Mouse (Mus musculus) embryonic stem cell, embryonic (primary cell): ENCODE data around the gene Tlcd2.

Experiments
- CTCF ChIA-PET, 4 experiments: fragments of 300-600 bp in 2 of 4; fragments of 350-600 bp in 2 of 4; sonication (Branson Sonifier 250); formaldehyde crosslinking; loops; one replicate each; lab custom pipeline; 2022; ENCODE audit warnings: inconsistent platforms in 2 of 4; lab: Charles Lee
- POLR2A ChIA-PET, 4 experiments: fragments of 300-600 bp in 2 of 4; fragments of 350-600 bp in 2 of 4; sonication (Branson Sonifier 250); formaldehyde crosslinking; loops; one replicate each; lab custom pipeline; 2022; ENCODE audit warnings: antibody characterized with exemption in 4 of 4, inconsistent platforms in 1 of 4; lab: Charles Lee

Tlcd2 gene

DNA sequence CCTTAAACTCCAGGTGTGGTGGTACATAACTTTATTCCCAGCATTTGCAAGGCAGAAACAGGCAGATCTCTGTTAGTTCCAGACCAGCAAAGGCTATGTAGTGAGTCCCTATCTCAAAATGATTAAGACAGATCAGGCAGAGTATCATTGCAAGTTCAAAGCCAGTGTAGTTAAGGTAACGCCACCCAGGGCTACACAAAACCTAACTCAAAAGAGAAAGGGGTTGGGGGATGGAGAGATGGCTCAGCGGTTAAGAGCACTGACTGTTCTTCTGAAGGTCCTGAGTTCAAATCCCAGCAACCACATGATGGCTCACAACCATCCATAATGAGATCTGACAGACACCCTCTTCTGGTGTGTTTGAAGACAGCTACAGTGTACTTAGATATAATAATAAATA lies 5.5 kb upstream of the Tlcd2 start:
- POLR2A ChIA-PET, result interaction anchor here in 2 of 4 experiments (0.6 to 1.6 kb wide), 5 partner anchors 12 to 510 kb away, joined by 3 to 7 read pairs (median 3); partner anchors contain the start of genes Prpf8 (in 1 of the 2) and Serpinf2 (in 1 of the 2)

DNA sequence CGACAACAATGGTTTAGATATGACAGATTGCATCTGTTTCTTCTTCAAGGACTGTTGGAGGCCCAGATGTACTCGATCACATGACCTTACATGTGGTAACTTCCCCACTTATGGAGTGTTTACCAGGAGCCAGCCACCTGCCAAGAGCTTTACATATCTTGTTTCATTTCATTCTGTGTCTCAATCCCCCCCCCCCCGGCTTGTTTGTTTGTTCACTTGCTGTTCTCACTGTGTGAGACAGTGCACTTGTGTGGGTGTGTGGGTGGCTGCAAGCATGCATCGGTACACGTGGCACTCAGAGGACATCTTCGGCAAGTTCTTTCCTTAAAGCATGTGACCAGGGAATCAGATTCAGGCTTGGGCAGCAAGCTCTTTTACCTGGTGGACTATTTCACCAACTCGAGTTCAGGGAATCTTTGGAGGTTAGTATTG lies 5.1 kb upstream of the Tlcd2 start:
- POLR2A ChIA-PET, result interaction anchor here in 3 of 4 experiments (0.6 to 1.6 kb wide), 9 partner anchors 12 to 1167 kb away, joined by 3 to 7 read pairs (median 3); partner anchors contain the start of genes Prpf8 (in 1 of the 3), Serpinf2 (in 1 of the 3) and Slc43a2 (in 1 of the 3)
- CTCF ChIA-PET, result interaction anchor here in 2 of 4 experiments (0.6 to 1.1 kb wide), 2 partner anchors 11 to 50 kb away, joined by 3 to 7 read pairs; no protein-coding TSS in a partner anchor

More for the DNA sequence above, 5.5 kb upstream of the Tlcd2 start:
- CTCF ChIA-PET, result interaction anchor here in 2 of 4 experiments (0.6 to 1.1 kb wide), 2 partner anchors 11 to 49 kb away, joined by 3 to 7 read pairs; no protein-coding TSS in a partner anchor

GRCm38 (mm10) chr11:75458169-75458568 lies 3.3 kb upstream of the Tlcd2 start:
- ChIA-PET POLR2A (interaction anchor here in 3 of 4 experiments (1.3 to 9.9 kb wide), 5 partner anchors 9 to 73 kb away, joined by 3 to 130 read pairs (median 40); partner anchors contain the start of genes Rilp (in 1 of the 3), Slc43a2 (in 1 of the 3) and Wdr81 (in 1 of the 3)), CTCF (interaction anchor here in 1 of 4 experiments (0.6 kb wide), 1 partner anchor 36 kb away, joined by 3 read pairs; no protein-coding TSS in a partner anchor)

DNA sequence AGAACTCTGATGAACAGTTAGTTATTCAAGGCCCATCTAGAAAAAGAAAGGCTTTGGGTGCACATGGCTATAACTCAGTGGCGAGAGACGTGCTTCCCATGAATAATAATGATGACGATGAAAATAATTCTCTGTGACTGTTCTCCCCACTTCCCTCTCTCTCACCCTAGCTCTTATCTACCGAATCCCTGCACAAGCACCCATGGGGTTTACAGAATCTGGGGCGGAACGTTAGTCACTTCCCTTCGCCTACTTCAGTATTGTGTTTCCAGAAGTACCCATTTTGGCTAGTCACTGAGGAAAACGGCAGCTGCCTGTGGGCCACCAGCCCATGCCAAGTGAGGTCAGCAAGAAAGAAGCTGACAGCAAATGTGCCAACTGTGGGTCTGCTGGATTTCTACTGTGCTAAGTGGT lies 2.9 kb upstream of the Tlcd2 start:
- ChIA-PET POLR2A (interaction anchor here in 3 of 4 experiments (0.6 to 9.9 kb wide), 8 partner anchors 9 to 114 kb away, joined by 3 to 130 read pairs (median 24); partner anchors contain the start of genes Rilp (in 1 of the 3), Slc43a2 (in 1 of the 3) and Wdr81 (in 1 of the 3)), CTCF (no interaction called here)

GRCm38 (mm10) chr11:75459141-75459711 lies 2.3 kb upstream of the Tlcd2 start:
- CTCF ChIA-PET, result interaction anchor here in 2 of 4 experiments (0.5 to 1.1 kb wide), 3 partner anchors 51 to 581 kb away, joined by 3 to 6 read pairs (median 3); partner anchors contain the start of gene Rilp (in 1 of the 2)
- POLR2A ChIA-PET, result interaction anchor here in 3 of 4 experiments (0.6 to 9.9 kb wide), 19 partner anchors 7 to 115 kb away, joined by 3 to 130 read pairs (median 20); partner anchors contain the start of genes Prpf8 (in 2 of the 3), Rpa1 (in 2 of the 3), Smyd4 (in 2 of the 3) and Wdr81 (in 2 of the 3)

- CTCF ChIA-PET, result interaction anchor here in 3 of 4 experiments (0.5 to 1.1 kb wide), 4 partner anchors 51 to 580 kb away, joined by 3 to 6 read pairs (median 3); partner anchors contain the start of gene Rilp (in 1 of the 3)
- POLR2A ChIA-PET, result interaction anchor here (0.6 to 9.9 kb wide), 55 partner anchors 8 to 628 kb away, joined by 3 to 130 read pairs (median 9); partner anchors contain the start of genes Prpf8 (in 4 of the 4), Rilp (in 3 of the 4), Inpp5k (in 2 of the 4) and Rpa1 (in 2 of the 4)
Measured at GRCm38 (mm10) chr11:75459751-75460102, 1.8 kb upstream of the Tlcd2 start.

DNA sequence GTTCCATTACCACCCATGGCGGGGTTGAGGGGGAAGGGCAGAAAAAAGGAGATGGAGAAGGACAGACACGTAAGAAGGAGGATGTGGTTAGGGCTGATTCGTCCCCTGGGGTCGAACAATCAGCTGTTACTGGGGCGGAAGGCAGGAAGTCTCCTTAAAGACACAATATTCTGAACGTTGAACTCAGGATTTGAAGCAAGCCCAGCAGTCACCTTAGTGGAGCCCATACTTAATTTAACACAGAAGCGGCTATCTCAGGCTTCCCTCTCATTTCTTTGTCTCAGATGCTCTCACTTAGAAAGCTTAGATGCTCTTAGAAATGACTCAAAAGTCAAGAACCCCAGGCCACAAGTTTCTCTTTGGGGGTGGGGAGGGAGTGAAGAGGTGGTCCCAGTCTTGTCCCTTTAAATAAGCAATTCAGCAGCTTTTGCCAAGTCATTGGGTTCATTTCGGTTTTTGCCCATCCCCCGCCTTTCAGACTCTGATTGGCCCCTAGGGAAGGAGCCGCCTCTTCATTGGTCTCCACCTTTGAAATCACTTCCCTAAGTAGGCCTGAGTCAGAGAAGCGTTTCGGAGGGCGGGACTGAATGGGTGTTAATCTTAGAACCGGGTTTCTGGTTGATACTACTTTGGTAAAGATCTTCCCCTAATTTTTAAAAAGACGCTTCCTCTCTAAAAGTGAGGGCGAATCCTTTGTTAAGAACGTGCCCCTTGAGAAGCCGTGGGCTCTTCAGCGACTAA lies 1.2 kb upstream of the Tlcd2 start:
- ChIA-PET CTCF (interaction anchor here in 3 of 4 experiments (0.5 to 1.7 kb wide), 11 partner anchors 34 to 946 kb away, joined by 3 to 8 read pairs (median 3); partner anchors contain the start of genes Rilp (in 2 of the 3) and Timm22 (in 1 of the 3)), POLR2A (interaction anchor here (0.6 to 9.9 kb wide), 112 partner anchors 8 to 631 kb away, joined by 3 to 130 read pairs (median 6); partner anchors contain the start of genes Prpf8 (in 4 of the 4), Rilp (in 4 of the 4), Slc43a2 (in 3 of the 4) and Ywhae (in 3 of the 4))

- CTCF ChIA-PET, result interaction anchor here in 3 of 4 experiments (0.5 to 3.0 kb wide), 17 partner anchors 23 to 945 kb away, joined by 3 to 21 read pairs (median 3); partner anchors contain the start of genes Rilp (in 2 of the 3), Hic1 (in 1 of the 3), Prpf8 (in 1 of the 3) and Scarf1 (in 1 of the 3)
- POLR2A ChIA-PET, result interaction anchor here (0.5 to 9.9 kb wide), 171 partner anchors 7 to 825 kb away, joined by 3 to 130 read pairs (median 6); partner anchors contain the start of genes Prpf8 (in 4 of the 4), Rilp (in 4 of the 4), Inpp5k (in 3 of the 4) and Slc43a2 (in 3 of the 4)
Measured at GRCm38 (mm10) chr11:75461743-75462252, 283 bp downstream of the Tlcd2 start.

DNA sequence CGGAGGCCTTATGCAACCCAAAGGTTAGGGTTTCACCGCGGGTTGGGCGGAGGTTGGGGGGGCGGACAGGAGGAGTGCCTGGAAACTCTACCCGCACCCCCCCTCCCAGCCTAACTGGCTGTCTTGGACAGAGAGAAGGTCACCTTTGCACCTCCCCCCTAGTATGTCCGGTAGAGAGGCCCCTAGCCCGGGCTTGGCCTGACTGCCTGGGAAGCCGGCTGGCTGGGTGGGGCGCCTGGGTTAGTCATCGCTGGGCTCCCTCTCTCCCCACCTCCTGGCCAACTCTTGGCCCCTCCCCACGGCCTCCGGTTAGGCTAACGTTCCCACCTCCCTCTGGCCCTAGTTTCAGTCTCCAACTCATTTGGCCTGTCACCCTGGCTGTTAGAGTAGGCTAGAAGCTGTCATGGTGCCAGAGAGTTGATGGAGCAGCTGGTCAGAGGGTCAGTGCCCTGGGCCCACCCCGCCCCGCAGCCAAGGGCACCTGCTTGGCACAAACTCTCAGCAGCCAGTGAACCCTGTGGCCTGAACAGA lies 803 bp downstream of the Tlcd2 start:
- CTCF ChIA-PET, result interaction anchor here in 2 of 4 experiments (1.2 to 3.0 kb wide), 3 partner anchors 24 to 48 kb away, joined by 4 to 21 read pairs (median 4); partner anchors contain the start of genes Prpf8 (in 1 of the 2) and Rilp (in 1 of the 2)
- POLR2A ChIA-PET, result interaction anchor here in 3 of 4 experiments (0.5 to 9.9 kb wide), 43 partner anchors 8 to 630 kb away, joined by 3 to 130 read pairs (median 8); partner anchors contain the start of genes Prpf8 (in 3 of the 3), Rilp (in 3 of the 3), Wdr81 (in 3 of the 3) and Dph1 (in 2 of the 3)

DNA sequence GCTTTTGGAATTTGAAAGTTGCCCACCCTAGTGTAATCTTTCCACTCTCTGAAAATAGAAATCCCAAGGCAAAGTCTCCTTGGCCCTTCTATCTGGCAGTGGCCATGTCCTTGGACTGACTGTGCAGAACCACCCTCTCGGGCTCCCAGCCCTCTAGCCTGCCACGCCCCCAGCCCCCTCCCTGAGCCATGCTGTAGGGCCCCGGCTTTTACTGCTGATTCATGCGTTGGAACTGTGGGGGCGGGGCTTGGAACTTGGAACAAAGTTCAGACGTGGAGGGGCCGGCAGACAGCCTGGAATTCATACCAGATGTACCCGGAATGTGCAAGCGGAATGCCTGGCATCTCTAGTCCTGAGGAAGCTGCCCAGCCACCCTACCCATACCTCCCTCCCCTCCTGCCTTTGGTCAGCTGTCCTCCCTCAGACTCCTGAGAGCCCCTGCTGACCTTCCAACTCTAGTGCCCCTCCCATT lies 1.4 kb downstream of the Tlcd2 start:
- ChIA-PET POLR2A (interaction anchor here in 3 of 4 experiments (0.5 to 9.9 kb wide), 24 partner anchors 9 to 454 kb away, joined by 3 to 130 read pairs (median 4); partner anchors contain the start of genes Rilp (in 3 of the 3), Wdr81 (in 3 of the 3), Prpf8 (in 2 of the 3) and Dph1 (in 1 of the 3)), CTCF (interaction anchor here in 3 of 4 experiments (0.7 to 3.0 kb wide), 3 partner anchors 48 to 60 kb away, joined by 4 to 21 read pairs (median 5); partner anchors contain the start of gene Rilp (in 1 of the 3))

- CTCF ChIA-PET, result interaction anchor here in 3 of 4 experiments (0.7 to 3.0 kb wide), 3 partner anchors 47 to 61 kb away, joined by 4 to 21 read pairs (median 5); partner anchors contain the start of gene Rilp (in 1 of the 3)
- POLR2A ChIA-PET, result interaction anchor here in 3 of 4 experiments (0.5 to 9.9 kb wide), 21 partner anchors 8 to 270 kb away, joined by 3 to 130 read pairs (median 4); partner anchors contain the start of genes Rilp (in 3 of the 3), Wdr81 (in 3 of the 3), Prpf8 (in 2 of the 3) and Rtn4rl1 (in 1 of the 3)
Measured at GRCm38 (mm10) chr11:75463624-75464023, 2.1 kb downstream of the Tlcd2 start.

GRCm38 (mm10) chr11:75464417-75464816 lies 2.9 kb downstream of the Tlcd2 start:
- ChIA-PET POLR2A (interaction anchor here in 3 of 4 experiments (0.6 to 9.9 kb wide), 11 partner anchors 13 to 223 kb away, joined by 3 to 130 read pairs (median 3); partner anchors contain the start of genes Prpf8 (in 2 of the 3), Wdr81 (in 2 of the 3) and Rilp (in 1 of the 3)), CTCF (interaction anchor here in 1 of 4 experiments (0.6 to 0.9 kb wide), 2 partner anchors 46 to 316 kb away, joined by 3 read pairs; partner anchors contain the start of gene Rilp)

GRCm38 (mm10) chr11:75465051-75465450 lies 3.5 kb downstream of the Tlcd2 start:
- POLR2A ChIA-PET, result interaction anchor here in 3 of 4 experiments (0.8 to 9.9 kb wide), 8 partner anchors 13 to 45 kb away, joined by 3 to 130 read pairs (median 13); partner anchors contain the start of genes Prpf8 (in 3 of the 3), Wdr81 (in 2 of the 3) and Rilp (in 1 of the 3)
- CTCF ChIA-PET, result interaction anchor here in 1 of 4 experiments (0.6 to 0.9 kb wide), 2 partner anchors 45 to 316 kb away, joined by 3 read pairs; partner anchors contain the start of gene Rilp

DNA sequence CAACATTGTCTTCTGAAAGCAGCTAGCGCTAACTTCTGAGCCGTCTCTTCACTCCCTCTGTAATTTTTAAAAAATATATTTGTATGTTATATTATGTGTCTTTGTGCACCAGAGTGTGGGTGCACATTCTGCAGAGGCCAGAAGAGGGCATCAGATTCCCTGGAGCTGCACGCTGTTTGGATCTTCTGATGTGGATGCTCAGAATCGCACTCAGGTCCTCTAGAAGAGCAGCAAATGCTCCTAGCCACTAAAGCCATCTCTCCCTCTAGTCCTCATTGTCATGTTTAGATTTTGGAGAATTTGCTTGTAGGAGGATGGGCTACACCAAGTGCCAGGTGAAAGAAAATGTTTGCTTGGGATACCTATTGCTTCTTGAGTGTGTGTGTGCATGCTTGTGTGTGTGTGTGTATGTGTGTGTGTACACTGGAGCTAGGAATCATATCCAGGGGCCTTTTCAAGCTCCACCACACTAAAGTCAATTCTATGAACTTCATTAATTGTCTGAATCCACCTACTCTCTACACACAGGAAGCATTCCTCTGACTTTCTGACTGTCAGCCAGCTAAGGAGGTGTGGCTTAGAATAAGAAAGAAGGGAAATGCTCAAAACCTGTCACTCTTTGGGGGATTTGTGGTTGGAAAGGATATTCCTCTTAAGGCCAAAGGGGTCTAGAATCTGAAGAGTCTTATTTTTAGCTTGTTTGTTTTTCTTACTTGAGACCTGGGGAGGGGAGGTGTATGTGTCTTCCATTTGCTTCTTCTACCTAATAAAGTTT lies 5.4 kb downstream of the Tlcd2 start:
- POLR2A ChIA-PET, result interaction anchor here in 3 of 4 experiments (0.5 to 9.9 kb wide), 20 partner anchors 11 to 799 kb away, joined by 3 to 130 read pairs (median 4); partner anchors contain the start of genes Rilp (in 3 of the 3), Prpf8 (in 2 of the 3), Wdr81 (in 2 of the 3) and Slc43a2 (in 1 of the 3)
- CTCF ChIA-PET, result interaction anchor here in 3 of 4 experiments (0.6 to 2.1 kb wide), 8 partner anchors 12 to 302 kb away, joined by 3 to 7 read pairs (median 4); partner anchors contain the start of gene Wdr81 (in 1 of the 3)
